Comparison of ENCODE assay signal across 8 mouse cellular contexts in the genomic region with DNA sequence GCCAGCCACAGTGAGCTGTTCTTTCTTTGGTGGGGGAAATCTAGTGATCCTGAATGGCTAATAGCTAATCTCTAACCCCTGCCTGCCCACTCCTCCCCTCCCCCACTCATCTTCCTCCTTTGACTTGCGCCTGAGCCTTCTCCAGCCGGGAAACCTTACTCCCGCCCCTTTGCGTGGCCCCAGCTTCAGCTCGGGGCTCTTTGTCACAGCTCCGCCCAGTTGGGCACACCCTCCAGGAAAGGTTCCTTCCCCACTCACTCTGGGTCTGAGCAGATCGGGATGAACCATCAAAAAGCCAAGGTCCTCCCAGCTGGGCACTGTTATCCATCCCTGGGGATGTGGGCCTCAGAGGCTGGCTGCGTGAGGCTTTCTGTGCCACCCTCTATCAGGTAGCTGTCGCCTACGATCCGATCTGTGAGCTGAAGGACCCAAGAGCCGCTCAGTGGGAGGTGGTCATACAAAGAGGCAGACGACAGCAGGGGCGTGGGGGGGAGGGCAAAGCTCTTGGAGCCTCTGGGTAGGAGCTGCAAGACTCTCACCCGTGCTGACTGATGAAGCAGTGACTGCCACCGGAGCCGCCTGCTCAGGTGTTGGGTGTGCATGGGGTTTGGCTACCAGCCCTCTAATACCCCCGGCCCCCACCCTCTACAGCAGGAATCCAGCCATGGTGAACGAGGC. TPM values are rescaled to one million over a fixed set of nuclear protein-coding genes. Genes with fewer than 3 reads are reported as not detected.
DNase-seq lines count a peak whose midpoint lies in the region; ATAC-seq and TF ChIP-seq lines count a peak whose summit lies in the region.

No protein-coding gene starts in this region.

- H3K4me2 ChIP-seq in forebrain, postnatal 0 days (ENCODE audit: low read depth) = peak overlapping the region; percentile 53
- peak overlapping the region; percentile 92 for H3K4me2 ChIP-seq in hindbrain, embryonic 12.5 days (replicated peaks)
- peak overlapping the region; percentile 68 for H3K4me2 ChIP-seq in limb, embryonic 14.5 days (replicated peaks; ENCODE audit: low read depth, low read length, severe bottlenecking)
- H3K4me2 ChIP-seq in midbrain, embryonic 15.5 days = peak overlapping the region; percentile 73

- DNase-seq in left cerebral cortex, adult 18-20 months (ENCODE audit: low spot score in 2 of 2) = peak; percentile 31 to 55
- DNase-seq in left cerebral cortex, adult 11 months (ENCODE audit: low spot score) = no peak
- DNase-seq in cerebellum, adult 2 months = peak; percentile 67 to 68
- DNase-seq in forebrain, postnatal 0 days = peak; percentile 38
- peak; percentile 70 for DNase-seq in limb, embryonic 14.5 days (ENCODE audit: low spot score)
- DNase-seq in thymus, adult 18-20 months = peak; percentile 28 to 45

- peak overlapping the region; percentile 44 for H3K4me3 ChIP-seq in cerebellum, adult 2 months (replicated peaks; ENCODE audit: insufficient read depth, low read depth, low read length)
- H3K4me3 ChIP-seq in forebrain, postnatal 0 days (ENCODE audit: low read depth, low read length) = peak overlapping the region; percentile 27
- peak overlapping the region; percentile 47 for H3K4me3 ChIP-seq in hindbrain, embryonic 12.5 days
- H3K4me3 ChIP-seq in limb, embryonic 14.5 days (replicated peaks; ENCODE audit: low read length) = peak overlapping the region; percentile 46
- peak overlapping the region; percentile 70 for H3K4me3 ChIP-seq in midbrain, embryonic 15.5 days

- peaks cover 6% of the 10 kb centered on the region; the same call in 1 of the 2 replicates for H3K36me3 ChIP-seq in forebrain, postnatal 0 days (ENCODE audit: insufficient read depth)
- H3K36me3 ChIP-seq in hindbrain, embryonic 12.5 days = peaks cover 24% of the 10 kb centered on the region
- H3K36me3 ChIP-seq in limb, embryonic 14.5 days (ENCODE audit: control insufficient read depth, insufficient read depth, low read length) = peaks cover 32% of the 10 kb centered on the region
- H3K36me3 ChIP-seq in midbrain, embryonic 15.5 days (replicated peaks) = no peaks in the 10 kb centered on the region

- H3K27ac ChIP-seq in cerebellum, adult 2 months (ENCODE audit: insufficient read depth, low read length) = peak overlapping the region; percentile 22; the same call in 1 of the 2 replicates
- H3K27ac ChIP-seq in forebrain, postnatal 0 days (ENCODE audit: low read depth, low read length) = peak overlapping the region; percentile 54; the same call in 1 of the 2 replicates
- peak overlapping the region; percentile 90 for H3K27ac ChIP-seq in hindbrain, embryonic 12.5 days
- H3K27ac ChIP-seq in limb, embryonic 14.5 days (replicated peaks; ENCODE audit: low read depth, low read length) = peak overlapping the region; percentile 78
- H3K27ac ChIP-seq in midbrain, embryonic 15.5 days = peak overlapping the region; percentile 88

- TF ChIP-seq POLR2A in cerebellum, adult 2 months (IDR thresholded peaks at IDR 0.05; ENCODE audit: borderline replicate concordance, insufficient read depth, low read length) = no peak
- no peak for TF ChIP-seq POLR2A in limb, embryonic 14.5 days (IDR thresholded peaks at IDR 0.05; ENCODE audit: borderline replicate concordance, extremely low read depth, insufficient read depth, insufficient read length)

- WGBS in cerebellum, adult 2 months = 11% methylated on average over 19 of the region's 19 CpGs
- 2% methylated on average over 19 of the region's 19 CpGs for WGBS in forebrain, postnatal 0 days
- under 1% methylated on average over 19 of the region's 19 CpGs for WGBS in hindbrain, embryonic 12.5 days
- 1% methylated on average over 17 of the region's 19 CpGs for WGBS in limb, embryonic 14.5 days
- under 1% methylated on average over 19 of the region's 19 CpGs for WGBS in midbrain, embryonic 15.5 days

- no peak for TF ChIP-seq CTCF in cerebellum, adult 2 months (IDR thresholded peaks at IDR 0.05; ENCODE audit: borderline replicate concordance, insufficient read depth, low read depth, low read length)
- TF ChIP-seq CTCF in forebrain, postnatal 0 days (IDR thresholded peaks at IDR 0.05; ENCODE audit: low read depth) = no peak

- no peaks in the 10 kb centered on the region for H3K9me3 ChIP-seq in forebrain, postnatal 0 days (ENCODE audit: low read length)
- H3K9me3 ChIP-seq in hindbrain, embryonic 12.5 days (replicated peaks) = no peaks in the 10 kb centered on the region
- H3K9me3 ChIP-seq in limb, embryonic 14.5 days (ENCODE audit: control insufficient read depth, low read length) = no peaks in the 10 kb centered on the region
- H3K9me3 ChIP-seq in midbrain, embryonic 15.5 days = no peaks in the 10 kb centered on the region

- H3K27me3 ChIP-seq in cerebellum, adult 2 months (ENCODE audit: control insufficient read depth, insufficient read depth, low read length) = no peaks in the 10 kb centered on the region
- no peaks in the 10 kb centered on the region for H3K27me3 ChIP-seq in forebrain, postnatal 0 days (ENCODE audit: insufficient read depth, low read length)
- H3K27me3 ChIP-seq in hindbrain, embryonic 12.5 days = no peaks in the 10 kb centered on the region
- H3K27me3 ChIP-seq in limb, embryonic 14.5 days (ENCODE audit: control insufficient read depth, insufficient read depth, low read length) = no peaks in the 10 kb centered on the region
- H3K27me3 ChIP-seq in midbrain, embryonic 15.5 days (replicated peaks) = no peaks in the 10 kb centered on the region

- peaks cover 22% of the 10 kb centered on the region for H3K4me1 ChIP-seq in cerebellum, adult 2 months (ENCODE audit: control insufficient read depth, insufficient read depth, low read length)
- H3K4me1 ChIP-seq in forebrain, postnatal 0 days (ENCODE audit: insufficient read depth) = peaks cover 20% of the 10 kb centered on the region
- H3K4me1 ChIP-seq in hindbrain, embryonic 12.5 days = peaks cover 49% of the 10 kb centered on the region
- peaks cover 31% of the 10 kb centered on the region for H3K4me1 ChIP-seq in limb, embryonic 14.5 days (ENCODE audit: control insufficient read depth, insufficient read depth, low read length)
- peaks cover 57% of the 10 kb centered on the region for H3K4me1 ChIP-seq in midbrain, embryonic 15.5 days

- ATAC-seq in forebrain, postnatal 0 days = no peak; the same call in 1 of the 2 replicates
- ATAC-seq in hindbrain, embryonic 12.5 days (ENCODE audit: low FRiP score) = peak; percentile 62
- ATAC-seq in limb, embryonic 14.5 days (ENCODE audit: low FRiP score, low read depth) = peak; percentile 35
- ATAC-seq in midbrain, embryonic 15.5 days (replicated peaks) = 0 out of 2 replicates have a peak, but pooled peaks have one; percentile 11

- H3K9ac ChIP-seq in forebrain, postnatal 0 days = peak overlapping the region; percentile 49
- H3K9ac ChIP-seq in hindbrain, embryonic 12.5 days = peak overlapping the region; percentile 73
- H3K9ac ChIP-seq in limb, embryonic 14.5 days (ENCODE audit: low read depth, low read length, severe bottlenecking) = peak overlapping the region; percentile 56
- H3K9ac ChIP-seq in midbrain, embryonic 15.5 days = peak overlapping the region; percentile 44

RNA-seq across cellular contexts. Expression of a gene that starts 2.2 kb away (rescaled TPM):
- total RNA-seq in left cerebral cortex, adult 18-20 months (2021) = 10 to 100 TPM; 29.3 to 34.3 TPM
- polyA plus RNA-seq in cerebellum, adult 2 months (2012; rRNA removed) = 27.2 and 29.8 TPM in 2 replicates
- total RNA-seq in forebrain, postnatal 0 days (2014; rRNA removed) = 27.0 and 34.5 TPM in 2 replicates
- 3.6 and 7.9 TPM in 2 replicates for polyA plus RNA-seq in forebrain, postnatal 0 days (2015; fragmentation: Nextera tagmentation; extraction: Ambion mirVana)
- 34.5 and 34.9 TPM in 2 replicates for polyA plus RNA-seq in hindbrain, embryonic 12.5 days (2016; fragmentation: Nextera tagmentation; extraction: Ambion mirVana)
- polyA plus RNA-seq in limb, embryonic 14.5 days (2012; rRNA removed) = 37.4 and 44.8 TPM in 2 replicates
- 18.9 and 21.0 TPM in 2 replicates for polyA plus RNA-seq in limb, embryonic 14.5 days (2014; fragmentation: Nextera tagmentation; extraction: Ambion mirVana)
- 23.2 and 24.8 TPM in 2 replicates for polyA plus RNA-seq in midbrain, embryonic 15.5 days (2015; fragmentation: Nextera tagmentation; extraction: Ambion mirVana)

RNA-seq across cellular contexts. Expression of a gene that starts 2.5 kb away (rescaled TPM):
- 10 to 100 TPM; 93.9 to 94.5 TPM for total RNA-seq in left cerebral cortex, adult 18-20 months (2021)
- polyA plus RNA-seq in cerebellum, adult 2 months (2012; rRNA removed) = 56.8 and 59.4 TPM in 2 replicates
- 48.2 and 61.0 TPM in 2 replicates for total RNA-seq in forebrain, postnatal 0 days (2014; rRNA removed)
- 19.9 and 26.3 TPM in 2 replicates for polyA plus RNA-seq in forebrain, postnatal 0 days (2015; fragmentation: Nextera tagmentation; extraction: Ambion mirVana)
- 27.5 and 28.7 TPM in 2 replicates for polyA plus RNA-seq in hindbrain, embryonic 12.5 days (2016; fragmentation: Nextera tagmentation; extraction: Ambion mirVana)
- 22.5 and 28.1 TPM in 2 replicates for polyA plus RNA-seq in limb, embryonic 14.5 days (2012; rRNA removed)
- 5.2 and 6.9 TPM in 2 replicates for polyA plus RNA-seq in limb, embryonic 14.5 days (2014; fragmentation: Nextera tagmentation; extraction: Ambion mirVana)
- 36.2 and 38.0 TPM in 2 replicates for polyA plus RNA-seq in midbrain, embryonic 15.5 days (2015; fragmentation: Nextera tagmentation; extraction: Ambion mirVana)

RNA-seq across cellular contexts. Expression of a gene that starts 40.5 kb away (rescaled TPM):
- under 1 TPM in 1 of 2 experiments, not detected in 1; 0.40 TPM for total RNA-seq in left cerebral cortex, adult 18-20 months (2021)
- 0.13 TPM in 1 of 2 replicates, not detected in the other for polyA plus RNA-seq in cerebellum, adult 2 months (2012; rRNA removed)
- total RNA-seq in forebrain, postnatal 0 days (2014; rRNA removed) = 1.5 TPM in 1 of 2 replicates, not detected in the other
- 1.1 and 2.2 TPM in 2 replicates for polyA plus RNA-seq in forebrain, postnatal 0 days (2015; fragmentation: Nextera tagmentation; extraction: Ambion mirVana)
- polyA plus RNA-seq in hindbrain, embryonic 12.5 days (2016; fragmentation: Nextera tagmentation; extraction: Ambion mirVana) = 1.6 and 1.9 TPM in 2 replicates
- polyA plus RNA-seq in limb, embryonic 14.5 days (2012; rRNA removed) = 0.33 TPM in 1 of 2 replicates, not detected in the other
- polyA plus RNA-seq in limb, embryonic 14.5 days (2014; fragmentation: Nextera tagmentation; extraction: Ambion mirVana) = 0.87 and 1.0 TPM in 2 replicates
- 3.6 and 6.4 TPM in 2 replicates for polyA plus RNA-seq in midbrain, embryonic 15.5 days (2015; fragmentation: Nextera tagmentation; extraction: Ambion mirVana)

RNA-seq across cellular contexts. Expression of a gene that starts 46.8 kb away (rescaled TPM):
- 10 to 100 TPM in 1 of 2 experiments, 1 to 10 TPM in 1; 6.6 to 10.1 TPM for total RNA-seq in left cerebral cortex, adult 18-20 months (2021)
- 9.8 and 10.2 TPM in 2 replicates for polyA plus RNA-seq in cerebellum, adult 2 months (2012; rRNA removed)
- total RNA-seq in forebrain, postnatal 0 days (2014; rRNA removed) = 3.8 and 4.2 TPM in 2 replicates
- polyA plus RNA-seq in forebrain, postnatal 0 days (2015; fragmentation: Nextera tagmentation; extraction: Ambion mirVana) = 5.6 and 7.9 TPM in 2 replicates
- 10.3 and 11.9 TPM in 2 replicates for polyA plus RNA-seq in hindbrain, embryonic 12.5 days (2016; fragmentation: Nextera tagmentation; extraction: Ambion mirVana)
- polyA plus RNA-seq in limb, embryonic 14.5 days (2012; rRNA removed) = 11.0 and 14.6 TPM in 2 replicates
- 17.6 and 20.1 TPM in 2 replicates for polyA plus RNA-seq in limb, embryonic 14.5 days (2014; fragmentation: Nextera tagmentation; extraction: Ambion mirVana)
- polyA plus RNA-seq in midbrain, embryonic 15.5 days (2015; fragmentation: Nextera tagmentation; extraction: Ambion mirVana) = 5.5 and 6.4 TPM in 2 replicates

RNA-seq across cellular contexts. Expression of a gene that starts 55.5 kb away (rescaled TPM):
- total RNA-seq in left cerebral cortex, adult 18-20 months (2021) = not detected
- 0.15 TPM in 1 of 2 replicates, not detected in the other for polyA plus RNA-seq in cerebellum, adult 2 months (2012; rRNA removed)
- not detected in 2 replicates for total RNA-seq in forebrain, postnatal 0 days (2014; rRNA removed)
- polyA plus RNA-seq in forebrain, postnatal 0 days (2015; fragmentation: Nextera tagmentation; extraction: Ambion mirVana) = 0.21 TPM in 1 of 2 replicates, not detected in the other
- polyA plus RNA-seq in hindbrain, embryonic 12.5 days (2016; fragmentation: Nextera tagmentation; extraction: Ambion mirVana) = 0.57 TPM in 1 of 2 replicates, not detected in the other
- polyA plus RNA-seq in limb, embryonic 14.5 days (2012; rRNA removed) = 0.11 TPM in 1 of 2 replicates, not detected in the other
- polyA plus RNA-seq in limb, embryonic 14.5 days (2014; fragmentation: Nextera tagmentation; extraction: Ambion mirVana) = 0.44 TPM in 1 of 2 replicates, not detected in the other
- not detected in 2 replicates for polyA plus RNA-seq in midbrain, embryonic 15.5 days (2015; fragmentation: Nextera tagmentation; extraction: Ambion mirVana)

Comparison
In these comparisons a context has a peak if more than half of its experiments do, and no peak if none do; other contexts are left out.
1. H3K27ac ChIP-seq: peak in every context shown above with its lines; median percentile 90 in hindbrain, embryonic 12.5 days; 88 in midbrain, embryonic 15.5 days; 78 in limb, embryonic 14.5 days; 54 in forebrain, postnatal 0 days; 22 in cerebellum, adult 2 months.